Mouse (Mus musculus) megakaryocyte, embryonic 14.5 days (primary cell): ENCODE measurements around the gene B230118H07Rik. TPM values are rescaled to one million over a fixed set of nuclear protein-coding genes. Genes with fewer than 3 reads are reported as not detected.
"Not testable (repeated sequence)": the region's sequence is repeated elsewhere in the genome, so short reads cannot be mapped to it uniquely, and the experiment has no call there.

Source experiments
- H3K27me3 ChIP-seq: replicated peaks from 2 replicates; pipeline ENCODE3; 2012; ENCODE audit warnings: inconsistent platforms
- H3K36me3 ChIP-seq: replicated peaks from 2 replicates; pipeline ENCODE3; 2012; ENCODE audit warnings: low read length, inconsistent platforms, mixed read lengths
- H3K4me1 ChIP-seq: 2 replicates; pipeline ENCODE4 v1.6.1; 2012; ENCODE audit warnings: inconsistent platforms
- H3K4me3 ChIP-seq: replicated peaks from 2 replicates; pipeline ENCODE3; 2012; ENCODE audit warnings: moderate library complexity, mild to moderate bottlenecking, inconsistent platforms
- H3K9me3 ChIP-seq: 2 replicates; pipeline ENCODE4 v1.6.1; 2012; ENCODE audit warnings: inconsistent platforms
- FLI1 ChIP-seq: IDR thresholded peaks from 2 replicates; pipeline ENCODE4 v1.6.1; 2012; ENCODE audit warnings: low read length, inconsistent platforms, mixed read lengths
- GATA1 ChIP-seq: IDR thresholded peaks from 3 replicates; pipeline ENCODE4 v1.6.1; 2012; ENCODE audit warnings: mixed read lengths, low read length, inconsistent platforms, borderline replicate concordance
- polyA plus RNA-seq: library from polyadenylated mRNA; stranded (reverse); fragments of >175 nt; gene quantifications from 2 replicates; pipeline ENCODE4 v1.2.3, GENCODE M21; 2012; ENCODE audit warnings: low replicate concordance; ENCODE audit not compliant: insufficient read depth

B230118H07Rik gene
- polyA plus RNA-seq, 1 experiment = 3.8 TPM

- no peaks in the 10 kb centered on the region for H3K27me3 ChIP-seq
- H3K4me3 ChIP-seq = no peak overlapping the region
- TF ChIP-seq GATA1 (no peak), FLI1 (no peak)
- no peaks in the 10 kb centered on the region for H3K9me3 ChIP-seq
- H3K36me3 ChIP-seq = peaks cover 6% of the 10 kb centered on the region
- no peaks in the 10 kb centered on the region for H3K4me1 ChIP-seq
Observed at GRCm38 (mm10) chr2:101563206-101563605, 86.1 kb downstream of the B230118H07Rik start.

DNA sequence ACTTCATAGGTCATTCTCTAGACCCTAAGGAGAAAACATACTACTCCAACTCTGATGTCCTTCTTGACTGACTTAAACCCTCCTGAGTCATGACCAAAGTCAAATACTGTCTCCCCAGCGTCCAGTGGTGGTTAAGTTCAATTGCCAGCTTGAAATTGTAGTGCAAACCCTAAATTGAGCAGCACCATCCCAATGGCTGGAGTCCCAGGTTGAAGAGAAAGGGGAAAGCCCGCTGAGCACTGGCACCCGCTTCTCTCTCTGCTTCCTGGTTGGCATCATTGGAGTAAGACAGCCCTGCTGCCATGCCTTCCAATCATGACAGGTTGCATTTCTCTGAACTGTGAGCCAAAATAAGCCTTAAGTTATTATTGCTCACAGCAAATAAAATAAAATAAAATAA is 89.9 kb downstream of the B230118H07Rik start:
- TF ChIP-seq FLI1 (no peak), GATA1 (no peak)
- H3K9me3 ChIP-seq = no peaks in the 10 kb centered on the region
- no peaks in the 10 kb centered on the region for H3K4me1 ChIP-seq
- no peak overlapping the region for H3K4me3 ChIP-seq
- no peaks in the 10 kb centered on the region for H3K27me3 ChIP-seq
- peaks cover 6% of the 10 kb centered on the region for H3K36me3 ChIP-seq

GRCm38 (mm10) chr2:101555886-101556285 is 93.4 kb downstream of the B230118H07Rik start:
- Histone ChIP-seq H3K36me3 (no peaks in the 10 kb centered on the region), H3K27me3 (no peaks in the 10 kb centered on the region), H3K4me3 (no peak overlapping the region), H3K9me3 (no peaks in the 10 kb centered on the region), H3K4me1 (no peaks in the 10 kb centered on the region)
- no peak for TF ChIP-seq FLI1
- no peak for TF ChIP-seq GATA1

- H3K36me3 ChIP-seq = no peaks in the 10 kb centered on the region
- H3K27me3 ChIP-seq = no peaks in the 10 kb centered on the region
- H3K4me3 ChIP-seq = no peak overlapping the region
- H3K9me3 ChIP-seq = no peaks in the 10 kb centered on the region
- no peak for TF ChIP-seq FLI1
- TF ChIP-seq GATA1 = no peak
- H3K4me1 ChIP-seq = peaks cover 5% of the 10 kb centered on the region; the same call in 1 of the 2 replicates
Observed at GRCm38 (mm10) chr2:101553851-101554250, 95.5 kb downstream of the B230118H07Rik start.

DNA sequence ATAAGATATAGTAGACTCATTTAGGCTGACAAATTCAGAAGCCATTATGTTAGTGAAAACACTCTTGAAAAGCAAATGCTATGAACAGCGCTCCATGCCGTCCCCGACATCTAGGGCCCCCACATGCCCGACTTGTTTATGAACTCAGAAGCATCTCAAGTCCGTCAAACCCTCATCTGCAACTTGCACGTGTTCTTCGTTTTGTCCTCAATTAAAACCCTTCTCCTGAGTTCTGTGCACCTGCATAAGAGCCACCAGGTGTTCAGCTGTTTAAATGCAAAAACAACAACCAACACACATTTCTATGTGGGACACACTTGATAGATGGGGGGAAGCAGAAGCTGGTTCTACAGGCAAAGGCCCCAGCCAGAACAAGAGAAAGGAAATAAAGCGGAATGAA is 97.0 kb downstream of the B230118H07Rik start:
- H3K4me3 ChIP-seq = no peak overlapping the region
- TF ChIP-seq GATA1 = no peak
- no peak for TF ChIP-seq FLI1
- H3K9me3 ChIP-seq = no peaks in the 10 kb centered on the region
- H3K4me1 ChIP-seq = peaks cover 5% of the 10 kb centered on the region; the same call in 1 of the 2 replicates
- no peaks in the 10 kb centered on the region for H3K36me3 ChIP-seq
- H3K27me3 ChIP-seq = no peaks in the 10 kb centered on the region

GRCm38 (mm10) chr2:101551026-101551719 is 98.2 kb downstream of the B230118H07Rik start:
- Histone ChIP-seq H3K4me1 (peaks cover 5% of the 10 kb centered on the region; the same call in 1 of the 2 replicates), H3K9me3 (no peaks in the 10 kb centered on the region), H3K4me3 (no peak overlapping the region), H3K27me3 (no peaks in the 10 kb centered on the region), H3K36me3 (no peaks in the 10 kb centered on the region)
- no peak for TF ChIP-seq GATA1

GRCm38 (mm10) chr2:101550176-101550575 is 99.2 kb downstream of the B230118H07Rik start:
- no peaks in the 10 kb centered on the region for H3K9me3 ChIP-seq
- H3K27me3 ChIP-seq = no peaks in the 10 kb centered on the region
- no peak overlapping the region for H3K4me3 ChIP-seq
- H3K36me3 ChIP-seq = no peaks in the 10 kb centered on the region
- TF ChIP-seq FLI1 = no peak
- TF ChIP-seq GATA1 = no peak
- H3K4me1 ChIP-seq = peaks cover 5% of the 10 kb centered on the region; the same call in 1 of the 2 replicates

GRCm38 (mm10) chr2:101548866-101549265 is 100.5 kb downstream of the B230118H07Rik start:
- no peaks in the 10 kb centered on the region for H3K9me3 ChIP-seq
- no peaks in the 10 kb centered on the region for H3K36me3 ChIP-seq
- H3K27me3 ChIP-seq = no peaks in the 10 kb centered on the region
- TF ChIP-seq FLI1 (no peak), GATA1 (no peak)
- H3K4me3 ChIP-seq = no peak overlapping the region
- H3K4me1 ChIP-seq = peaks cover 5% of the 10 kb centered on the region; the same call in 1 of the 2 replicates

- H3K27me3 ChIP-seq = no peaks in the 10 kb centered on the region
- H3K4me1 ChIP-seq = peaks cover 5% of the 10 kb centered on the region; the same call in 1 of the 2 replicates
- H3K9me3 ChIP-seq = no peaks in the 10 kb centered on the region
- TF ChIP-seq GATA1 (no peak), FLI1 (no peak)
- H3K4me3 ChIP-seq = no peak overlapping the region
- H3K36me3 ChIP-seq = no peaks in the 10 kb centered on the region
Observed at GRCm38 (mm10) chr2:101545593-101545992, 103.7 kb downstream of the B230118H07Rik start.

GRCm38 (mm10) chr2:101543704-101544417 is 105.5 kb downstream of the B230118H07Rik start:
- TF ChIP-seq FLI1 (no peak), GATA1 (no peak)
- Histone ChIP-seq H3K27me3 (no peaks in the 10 kb centered on the region), H3K4me3 (no peak overlapping the region), H3K36me3 (no peaks in the 10 kb centered on the region), H3K9me3 (no peaks in the 10 kb centered on the region), H3K4me1 (no peaks in the 10 kb centered on the region; the same call in 1 of the 2 replicates)

DNA sequence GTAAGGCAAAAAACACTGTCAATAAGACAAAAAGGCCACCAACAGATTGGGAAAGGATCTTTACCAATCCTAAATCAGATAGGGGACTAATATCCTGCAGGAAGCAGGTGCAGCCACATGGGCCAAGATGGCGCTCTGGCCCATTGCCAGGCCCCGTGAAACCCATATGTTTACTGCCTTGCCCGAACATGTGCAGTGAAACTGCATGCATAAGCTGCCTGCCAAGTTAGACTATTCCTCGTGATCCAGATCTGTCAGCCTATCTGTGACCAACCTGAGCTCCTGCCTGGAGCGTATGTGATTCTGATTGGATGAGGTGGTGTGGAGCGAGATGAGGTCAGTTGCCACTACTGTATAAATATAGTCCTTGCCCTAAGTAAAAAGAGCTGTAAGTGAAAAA is 112.4 kb downstream of the B230118H07Rik start:
- H3K27me3 ChIP-seq, H3K4me1 ChIP-seq, H3K9me3 ChIP-seq, H3K4me3 ChIP-seq, H3K36me3 ChIP-seq: not testable (repeated sequence)
